Mouse (Mus musculus): ENCODE measurements at regions not wholly inside any gene's neighbourhood (a gene's known extent, or its start where the extent isn't known, plus 50 kb on each side); places are given as distances from the start of the nearest gene placed in this dataset.

- peak; percentile 83 for DNase-seq
Observed at GRCm38 (mm10) chr12:6211266-6211665, 835.8 kb upstream of the Klhl29 start.

GRCm38 (mm10) chr12:6189232-6189631 lies 813.8 kb upstream of the Klhl29 start:
- no peak for DNase-seq

GRCm38 (mm10) chr12:6168795-6169194 lies 793.3 kb upstream of the Klhl29 start:
- DNase-seq = no peak

GRCm38 (mm10) chr12:6154287-6154686 lies 778.8 kb upstream of the Klhl29 start:
- DNase-seq = no peak

GRCm38 (mm10) chr12:6151476-6151875 lies 776.0 kb upstream of the Klhl29 start:
- no peak for DNase-seq

GRCm38 (mm10) chr12:6132451-6132850 lies 757.0 kb upstream of the Klhl29 start:
- DNase-seq = no peak

- no peak for DNase-seq
Observed at GRCm38 (mm10) chr12:6119557-6119956, 744.1 kb upstream of the Klhl29 start.

GRCm38 (mm10) chr12:6115254-6115653 lies 739.8 kb upstream of the Klhl29 start:
- DNase-seq = no peak

GRCm38 (mm10) chr12:6097295-6097694 lies 721.8 kb upstream of the Klhl29 start:
- DNase-seq = no peak

- DNase-seq = no peak
Observed at GRCm38 (mm10) chr12:6087627-6088350, 712.3 kb upstream of the Klhl29 start.

GRCm38 (mm10) chr12:6087071-6087470 lies 711.6 kb upstream of the Klhl29 start:
- DNase-seq = no peak

GRCm38 (mm10) chr12:6046866-6047689 lies 671.6 kb upstream of the Klhl29 start:
- peak; percentile 7 for DNase-seq

- no peak for DNase-seq
Observed at GRCm38 (mm10) chr12:6046110-6046509, 670.6 kb upstream of the Klhl29 start.

- DNase-seq = no peak
Observed at GRCm38 (mm10) chr12:6042326-6042725, 666.8 kb upstream of the Klhl29 start.

- no peak for DNase-seq
Observed at GRCm38 (mm10) chr12:6024111-6024510, 648.6 kb upstream of the Klhl29 start.

- no peak for DNase-seq
Observed at GRCm38 (mm10) chr12:6022490-6022889, 647.0 kb upstream of the Klhl29 start.

- DNase-seq = no peak
Observed at GRCm38 (mm10) chr12:6000961-6001360, 625.5 kb upstream of the Klhl29 start.

GRCm38 (mm10) chr12:5997366-5997765 lies 621.9 kb upstream of the Klhl29 start:
- DNase-seq = no peak

- DNase-seq = peak; percentile 29
Observed at GRCm38 (mm10) chr12:5996672-5997071, 621.2 kb upstream of the Klhl29 start.

GRCm38 (mm10) chr12:5983937-5984610 lies 608.6 kb upstream of the Klhl29 start:
- peak; percentile 31 for DNase-seq

GRCm38 (mm10) chr12:5982096-5982495 lies 606.6 kb upstream of the Klhl29 start:
- no peak for DNase-seq

GRCm38 (mm10) chr12:5975926-5976325 lies 600.4 kb upstream of the Klhl29 start:
- DNase-seq = no peak

- no peak for DNase-seq
Observed at GRCm38 (mm10) chr12:5969556-5969955, 594.1 kb upstream of the Klhl29 start.

- no peak for DNase-seq
Observed at GRCm38 (mm10) chr12:5956141-5956540, 580.7 kb upstream of the Klhl29 start.
